Mouse (Mus musculus) heart, embryonic 12.5 days (tissue): ENCODE results near the gene Rgs10. TPM values are rescaled to one million over a fixed set of nuclear protein-coding genes. Genes with fewer than 3 reads are reported as not detected.

Experiments used
- ATAC-seq: fragments of 200-750 bp; cut with Nextera tagmentation; 2 replicates; pipeline ENCODE4 v1.8.0; 2017; ENCODE audit warnings: moderate TSS enrichment, moderate library complexity; ENCODE audit not compliant: insufficient number of reproducible peaks, low FRiP score
- H3K27ac ChIP-seq: fragments of 300-500 bp; sonication (generic); 2 replicates; pipeline ENCODE4 v1.5.1; 2016; ENCODE audit warnings: mild to moderate bottlenecking, moderate library complexity; ENCODE audit not compliant: poor library complexity, severe bottlenecking
- H3K27me3 ChIP-seq: fragments of 300-500 bp; sonication (generic); replicated peaks from 2 replicates; pipeline ENCODE4 v1.6.1; 2016; ENCODE audit warnings: mild to moderate bottlenecking, moderate library complexity
- H3K36me3 ChIP-seq: fragments of 300-500 bp; sonication (generic); 2 replicates; pipeline ENCODE4 v1.6.1; 2016; ENCODE audit warnings: mild to moderate bottlenecking, moderate library complexity
- H3K4me1 ChIP-seq: fragments of 300-500 bp; sonication (generic); replicated peaks from 2 replicates; pipeline ENCODE4 v1.6.1; 2016; ENCODE audit warnings: mild to moderate bottlenecking
- H3K4me2 ChIP-seq: fragments of 300-500 bp; sonication (generic); 2 replicates; pipeline ENCODE4 v1.6.1; 2016; ENCODE audit warnings: mild to moderate bottlenecking, moderate library complexity
- H3K4me3 ChIP-seq: fragments of 300-500 bp; sonication (generic); 2 replicates; pipeline ENCODE4 v1.5.1; 2016; ENCODE audit warnings: mild to moderate bottlenecking
- H3K9ac ChIP-seq: fragments of 300-500 bp; sonication (generic); 2 replicates; pipeline ENCODE4 v1.6.1; 2016; ENCODE audit warnings: mild to moderate bottlenecking, moderate library complexity
- H3K9me3 ChIP-seq: fragments of 300-500 bp; sonication (generic); replicated peaks from 2 replicates; pipeline ENCODE4 v1.6.1; 2016; ENCODE audit warnings: mild to moderate bottlenecking, moderate library complexity
- WGBS: fragments of 180-500 bp; shearing (Covaris S2); methylation state at CpG from one replicate; pipeline ENCODE4 v1.1.7; 2016; 5-methylcytosine and 5-hydroxymethylcytosine counted together
- polyA plus RNA-seq: library from polyadenylated mRNA; unstranded; fragments of >200 nt; fragmentation: Nextera tagmentation; extraction: Ambion mirVana; gene quantifications from 2 replicates; pipeline ENCODE4 v1.2.1, GENCODE M21; 2016

Rgs10 gene
- polyA plus RNA-seq, 1 experiment from 2014 or later, result 13.3 TPM

DNA sequence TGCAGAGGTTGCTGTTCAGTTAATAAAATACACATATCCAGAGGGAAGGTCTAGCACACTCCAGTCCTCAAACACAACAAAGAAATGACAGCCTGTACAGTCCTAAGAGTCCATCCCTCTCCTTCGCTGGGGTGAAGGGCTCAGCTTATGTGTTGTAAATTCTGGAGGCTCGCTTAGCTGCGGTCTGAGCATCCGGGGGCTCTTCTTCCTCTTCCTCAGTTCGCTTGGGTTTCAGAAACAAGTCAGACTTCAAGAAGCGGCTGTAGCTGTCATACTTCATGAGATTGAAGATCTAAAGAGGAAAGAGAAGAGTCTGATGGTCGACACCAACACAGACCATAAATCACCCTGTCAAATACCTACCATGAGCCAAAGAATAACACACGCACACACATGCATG lies 44.8 kb downstream of the Rgs10 start:
- H3K4me1 ChIP-seq, result no peaks in the 10 kb centered on the region
- 0 out of 2 replicates have a peak, but pooled peaks cover 3% of the 10 kb centered on the region for H3K9me3 ChIP-seq
- no peak overlapping the region for H3K4me2 ChIP-seq
- no peak overlapping the region for H3K9ac ChIP-seq
- no peak overlapping the region for H3K27ac ChIP-seq
- H3K36me3 ChIP-seq, result peaks cover 4% of the 10 kb centered on the region; the same call in 1 of the 2 replicates
- whole genome bisulfite sequencing, result 85% methylated on average over 8 of the region's 8 CpGs
- ATAC-seq, result no peak
- no peaks in the 10 kb centered on the region for H3K27me3 ChIP-seq
- H3K4me3 ChIP-seq, result no peak overlapping the region

DNA sequence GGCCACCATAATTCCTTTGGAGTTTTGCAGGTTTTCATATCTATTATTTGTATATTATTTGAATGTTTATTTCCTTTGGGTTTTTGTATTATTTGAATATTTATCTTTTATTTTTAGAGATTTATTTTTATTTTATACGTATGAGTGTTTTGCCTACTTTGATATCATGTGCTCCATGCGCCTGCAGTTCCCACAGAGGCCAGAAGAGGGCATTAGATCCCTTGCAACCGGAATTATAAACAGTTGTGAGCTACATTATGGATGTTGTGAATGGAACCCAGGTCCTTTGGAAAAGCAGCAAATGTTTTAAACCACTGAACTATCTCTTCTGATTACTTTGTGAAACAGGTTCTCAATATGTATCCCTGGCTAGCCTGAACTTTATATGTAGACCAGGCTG lies 46.2 kb downstream of the Rgs10 start:
- H3K9ac ChIP-seq, result no peak overlapping the region
- WGBS, result 48% methylated on average over 3 of the region's 3 CpGs
- no peak overlapping the region for H3K27ac ChIP-seq
- H3K9me3 ChIP-seq, result 0 out of 2 replicates have a peak, but pooled peaks cover 3% of the 10 kb centered on the region
- no peak for ATAC-seq
- H3K4me3 ChIP-seq, result no peak overlapping the region
- no peaks in the 10 kb centered on the region for H3K4me1 ChIP-seq
- H3K36me3 ChIP-seq, result peaks cover 4% of the 10 kb centered on the region; the same call in 1 of the 2 replicates
- no peaks in the 10 kb centered on the region for H3K27me3 ChIP-seq
- no peak overlapping the region for H3K4me2 ChIP-seq

GRCm38 (mm10) chr7:128369366-128369765 lies 49.2 kb downstream of the Rgs10 start:
- H3K36me3 ChIP-seq, result peaks cover 4% of the 10 kb centered on the region; the same call in 1 of the 2 replicates
- H3K4me1 ChIP-seq, result peaks cover 7% of the 10 kb centered on the region
- no peak overlapping the region for H3K27ac ChIP-seq
- 0 out of 2 replicates have a peak, but pooled peaks cover 3% of the 10 kb centered on the region for H3K9me3 ChIP-seq
- H3K9ac ChIP-seq, result no peak overlapping the region
- H3K27me3 ChIP-seq, result no peaks in the 10 kb centered on the region
- ATAC-seq, result no peak
- no peak overlapping the region for H3K4me2 ChIP-seq
- 68% methylated on average over 12 of the region's 12 CpGs for WGBS
- no peak overlapping the region for H3K4me3 ChIP-seq

DNA sequence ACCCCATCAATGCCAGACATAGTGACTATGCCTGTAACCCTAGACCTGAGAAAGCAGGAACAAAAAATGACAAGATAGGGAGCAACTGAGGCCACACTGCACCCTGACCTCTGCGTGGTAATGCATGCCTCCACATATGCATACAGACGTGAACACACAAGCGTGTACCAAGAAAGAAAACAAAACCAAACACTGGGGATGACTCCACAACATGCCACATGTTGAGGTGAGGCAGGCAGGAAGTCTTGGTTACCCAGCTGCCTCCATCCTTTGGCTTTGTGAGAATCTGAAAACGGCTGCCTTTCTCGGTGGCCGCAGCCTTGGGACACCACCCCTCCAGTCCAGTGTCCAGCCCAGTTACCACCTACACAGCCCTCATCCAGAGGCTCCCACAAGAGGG lies 49.7 kb downstream of the Rgs10 start:
- H3K27ac ChIP-seq, result no peak overlapping the region
- H3K36me3 ChIP-seq, result peaks cover 4% of the 10 kb centered on the region; the same call in 1 of the 2 replicates
- no peak overlapping the region for H3K9ac ChIP-seq
- peaks cover 7% of the 10 kb centered on the region for H3K4me1 ChIP-seq
- 86% methylated on average over 6 of the region's 6 CpGs for WGBS
- no peak overlapping the region for H3K4me3 ChIP-seq
- no peaks in the 10 kb centered on the region for H3K27me3 ChIP-seq
- no peak for ATAC-seq
- H3K4me2 ChIP-seq, result no peak overlapping the region
- H3K9me3 ChIP-seq, result 0 out of 2 replicates have a peak, but pooled peaks cover 3% of the 10 kb centered on the region

GRCm38 (mm10) chr7:128366654-128367053 lies 51.9 kb downstream of the Rgs10 start:
- Histone ChIP-seq H3K36me3 (no peaks in the 10 kb centered on the region), H3K4me1 (peaks cover 11% of the 10 kb centered on the region), H3K9ac (no peak overlapping the region), H3K9me3 (no peaks in the 10 kb centered on the region), H3K27ac (no peak overlapping the region), H3K4me3 (no peak overlapping the region), H3K27me3 (no peaks in the 10 kb centered on the region), H3K4me2 (no peak overlapping the region)
- WGBS, result 78% methylated on average over 11 of the region's 11 CpGs
- no peak for ATAC-seq

DNA sequence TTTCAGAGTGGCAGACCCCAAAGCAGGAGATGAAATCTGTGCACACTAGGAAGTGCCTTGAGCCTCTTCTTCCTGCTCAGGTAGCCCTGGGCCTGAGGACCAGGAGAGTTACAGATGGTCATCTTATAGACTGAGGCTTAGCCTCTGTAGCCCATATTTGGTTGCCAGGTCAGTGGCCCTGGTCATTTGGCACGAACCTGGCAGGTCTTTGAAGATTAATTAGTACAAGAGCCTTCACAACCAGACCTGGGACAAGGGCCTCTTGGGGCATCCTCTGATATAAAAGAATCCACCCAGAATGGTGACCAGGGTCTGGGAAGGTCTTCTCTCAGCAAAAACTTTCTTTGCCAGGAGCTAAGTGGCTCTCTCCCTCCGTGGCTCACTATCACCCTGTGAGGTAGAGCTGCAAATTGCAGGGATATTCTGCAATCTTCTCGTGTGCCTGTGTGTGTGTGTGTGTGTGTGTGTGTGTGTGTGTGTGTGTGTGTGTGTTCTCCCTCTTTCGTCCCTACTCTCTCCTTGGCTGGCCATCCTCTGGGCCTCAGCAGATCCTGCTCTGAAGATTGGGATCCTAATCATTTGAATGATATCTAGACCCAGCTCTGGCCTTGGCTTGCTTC lies 53.4 kb downstream of the Rgs10 start:
- Histone ChIP-seq H3K27ac (no peak overlapping the region), H3K9ac (no peak overlapping the region), H3K4me1 (peaks cover 11% of the 10 kb centered on the region), H3K36me3 (no peaks in the 10 kb centered on the region), H3K9me3 (no peaks in the 10 kb centered on the region), H3K4me2 (no peak overlapping the region), H3K27me3 (no peaks in the 10 kb centered on the region), H3K4me3 (no peak overlapping the region)
- WGBS, result 25% methylated on average over 4 of the region's 4 CpGs
- no peak for ATAC-seq

- Histone ChIP-seq H3K27me3 (no peaks in the 10 kb centered on the region), H3K36me3 (no peaks in the 10 kb centered on the region), H3K4me2 (no peak overlapping the region), H3K9ac (no peak overlapping the region), H3K27ac (no peak overlapping the region), H3K4me3 (no peak overlapping the region), H3K4me1 (peaks cover 11% of the 10 kb centered on the region), H3K9me3 (no peaks in the 10 kb centered on the region)
- WGBS, result 70% methylated on average over 11 of the region's 11 CpGs
- no peak for ATAC-seq
Observed at GRCm38 (mm10) chr7:128364526-128364925, 54.0 kb downstream of the Rgs10 start.

DNA sequence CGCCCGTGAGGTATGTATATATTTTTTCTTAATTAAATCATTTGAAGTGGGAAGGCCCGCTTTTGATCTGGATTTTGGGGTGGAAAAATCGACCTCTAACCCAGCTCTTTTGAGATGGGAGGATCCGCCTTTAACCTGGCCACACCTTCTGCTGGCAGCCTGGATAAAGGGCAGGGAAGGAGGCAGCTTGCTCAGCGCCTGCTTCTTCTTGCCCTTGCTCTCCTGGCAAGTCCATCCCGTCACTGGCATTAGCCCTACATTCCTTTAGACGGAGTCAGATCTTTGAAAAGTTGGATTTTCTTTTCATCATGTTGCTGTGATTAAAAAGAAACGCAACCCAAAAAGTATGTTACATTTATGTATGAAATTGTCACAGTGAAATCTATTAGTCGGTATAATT lies 54.8 kb downstream of the Rgs10 start:
- 85% methylated on average over 10 of the region's 10 CpGs for WGBS
- no peak overlapping the region for H3K4me3 ChIP-seq

GRCm38 (mm10) chr7:128362916-128363315 lies 55.6 kb downstream of the Rgs10 start:
- 46% methylated on average over 4 of the region's 4 CpGs for WGBS
- H3K27ac ChIP-seq, result no peak overlapping the region
- no peaks in the 10 kb centered on the region for H3K9me3 ChIP-seq
- no peak overlapping the region for H3K4me3 ChIP-seq
- peaks cover 11% of the 10 kb centered on the region for H3K4me1 ChIP-seq
- H3K36me3 ChIP-seq, result no peaks in the 10 kb centered on the region
- H3K4me2 ChIP-seq, result no peak overlapping the region
- ATAC-seq, result no peak
- H3K9ac ChIP-seq, result no peak overlapping the region
- H3K27me3 ChIP-seq, result no peaks in the 10 kb centered on the region

More for the DNA sequence above, 54.8 kb downstream of the Rgs10 start:
- H3K9me3 ChIP-seq, result no peaks in the 10 kb centered on the region
- no peaks in the 10 kb centered on the region for H3K27me3 ChIP-seq
- no peak overlapping the region for H3K9ac ChIP-seq
- H3K4me2 ChIP-seq, result no peak overlapping the region
- H3K36me3 ChIP-seq, result no peaks in the 10 kb centered on the region
- H3K4me1 ChIP-seq, result peaks cover 11% of the 10 kb centered on the region
- no peak overlapping the region for H3K27ac ChIP-seq
- no peak for ATAC-seq

- ATAC-seq, result no peak
- Histone ChIP-seq H3K9me3 (no peaks in the 10 kb centered on the region), H3K27ac (no peak overlapping the region), H3K27me3 (no peaks in the 10 kb centered on the region), H3K4me1 (peaks cover 4% of the 10 kb centered on the region; the same call in 1 of the 2 replicates), H3K36me3 (no peaks in the 10 kb centered on the region), H3K4me2 (no peak overlapping the region), H3K9ac (no peak overlapping the region), H3K4me3 (no peak overlapping the region)
- 77% methylated on average over 9 of the region's 9 CpGs for WGBS
Observed at GRCm38 (mm10) chr7:128359741-128360140, 58.8 kb downstream of the Rgs10 start.

DNA sequence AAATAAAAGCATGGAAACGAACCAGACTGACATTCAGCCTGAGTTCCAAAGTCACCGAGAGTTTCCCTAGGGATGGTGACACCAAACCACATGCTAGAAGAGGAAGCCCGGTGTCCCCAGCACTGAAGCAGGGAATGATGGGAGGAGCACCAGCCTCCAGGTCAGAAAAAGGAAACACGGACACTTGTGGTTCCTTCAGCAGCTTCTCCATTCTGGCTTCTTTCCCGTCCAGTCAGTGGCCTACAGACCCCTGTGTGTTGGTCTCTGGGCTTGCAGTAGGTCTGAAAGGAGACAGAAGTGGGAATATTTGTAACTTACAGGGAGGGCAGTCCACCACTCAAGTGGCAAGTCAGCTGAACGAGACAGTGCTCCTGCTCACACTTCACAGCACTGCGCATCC lies 59.4 kb downstream of the Rgs10 start:
- Histone ChIP-seq H3K4me1 (peaks cover 4% of the 10 kb centered on the region; the same call in 1 of the 2 replicates), H3K4me2 (no peak overlapping the region), H3K36me3 (no peaks in the 10 kb centered on the region), H3K27ac (no peak overlapping the region), H3K4me3 (no peak overlapping the region), H3K27me3 (no peaks in the 10 kb centered on the region), H3K9me3 (no peaks in the 10 kb centered on the region), H3K9ac (no peak overlapping the region)
- ATAC-seq, result no peak
- WGBS, result 66% methylated on average over 7 of the region's 7 CpGs

DNA sequence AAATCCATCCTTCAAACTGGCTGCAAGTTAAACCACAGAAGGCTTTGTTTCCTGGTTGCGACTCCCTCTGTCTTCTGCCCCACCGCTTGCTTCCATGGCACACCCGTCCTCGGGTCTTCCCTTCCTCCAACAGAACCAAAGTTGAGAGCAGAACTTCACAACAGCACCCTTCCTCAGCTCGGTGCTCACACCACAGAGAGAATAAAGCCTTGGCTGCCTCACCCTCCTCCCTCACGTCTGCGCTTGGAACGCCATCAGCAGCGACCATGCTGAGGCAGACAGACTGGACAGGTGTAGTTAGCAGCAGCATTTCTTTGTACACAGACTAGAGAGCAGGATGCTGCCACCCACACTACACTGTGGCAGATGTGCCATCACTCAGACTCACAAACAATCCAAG lies 59.8 kb downstream of the Rgs10 start:
- H3K4me3 ChIP-seq, result no peak overlapping the region
- ATAC-seq, result no peak
- WGBS, result 81% methylated on average over 9 of the region's 9 CpGs

More for the DNA sequence above, 59.8 kb downstream of the Rgs10 start:
- Histone ChIP-seq H3K27me3 (no peaks in the 10 kb centered on the region), H3K36me3 (no peaks in the 10 kb centered on the region), H3K27ac (no peak overlapping the region), H3K4me1 (peaks cover 4% of the 10 kb centered on the region; the same call in 1 of the 2 replicates), H3K9me3 (no peaks in the 10 kb centered on the region), H3K4me2 (no peak overlapping the region), H3K9ac (no peak overlapping the region)
